Mouse (Mus musculus): ENCODE data around the gene Vsig1. TPM values are rescaled to one million over a fixed set of nuclear protein-coding genes. Genes with fewer than 3 reads are reported as not detected.

The Vsig1 gene
- polyA plus RNA-seq, 1 experiment from 2014 or later, result not detected

DNA sequence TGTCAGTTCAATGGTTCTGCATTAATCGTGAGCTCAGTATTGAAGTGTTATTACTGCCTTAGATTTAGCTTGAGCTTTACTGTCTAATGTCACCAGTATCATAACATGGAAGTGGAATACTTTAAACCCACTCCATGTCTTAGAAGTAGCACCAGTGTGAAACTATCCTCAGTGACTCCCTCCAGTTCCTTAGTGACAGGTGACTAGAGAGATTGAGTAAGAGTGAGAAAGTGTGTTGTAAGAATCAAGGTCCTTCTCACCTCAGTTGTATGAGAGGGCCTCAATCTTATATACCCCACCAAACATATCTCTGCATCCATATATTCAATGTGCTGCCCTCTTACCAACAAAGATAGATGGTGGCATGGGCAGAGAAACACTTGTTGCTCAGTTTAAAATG is 71.5 kb downstream of the Vsig1 start:
- Histone ChIP-seq H3K27ac (replicated peaks) (no peak overlapping the region), H3K36me3 (no peaks in the 10 kb centered on the region), H3K4me2 (no peak overlapping the region), H3K9ac (no peak overlapping the region), H3K4me3 (no peak overlapping the region), H3K27me3 (peaks cover 78% of the 10 kb centered on the region), H3K9me3 (no peaks in the 10 kb centered on the region), H3K4me1 (replicated peaks) (no peaks in the 10 kb centered on the region)
- ATAC-seq (ENCODE audit: low read depth), result no peak
- WGBS, result 93% methylated on average over 1 of the region's 1 CpGs

DNA sequence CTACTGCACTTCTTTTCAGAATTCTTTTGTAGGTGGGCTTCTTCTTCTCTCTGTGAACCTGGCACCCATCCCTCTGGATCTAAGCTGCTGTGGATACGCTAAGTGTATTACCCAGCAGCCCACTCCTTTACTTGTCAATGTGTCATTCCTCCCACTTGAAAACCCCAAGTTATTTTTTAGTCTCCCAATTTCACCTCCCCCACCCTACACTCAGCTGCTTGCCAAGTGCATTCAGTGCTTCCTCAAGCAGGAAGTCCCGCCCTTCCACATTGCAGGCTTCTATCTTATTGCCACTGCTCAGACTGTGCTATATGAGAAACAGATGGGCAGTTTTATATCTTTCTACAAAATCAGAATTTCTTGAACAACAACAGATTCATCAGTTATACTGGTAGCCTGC is 72.1 kb downstream of the Vsig1 start:
- H3K4me3 ChIP-seq, result no peak overlapping the region
- no peaks in the 10 kb centered on the region for H3K4me1 ChIP-seq (replicated peaks)
- no peak overlapping the region for H3K9ac ChIP-seq
- no peaks in the 10 kb centered on the region for H3K9me3 ChIP-seq
- peaks cover 84% of the 10 kb centered on the region for H3K27me3 ChIP-seq
- no peak overlapping the region for H3K4me2 ChIP-seq
- no peak for ATAC-seq (ENCODE audit: low read depth)
- 77% methylated on average over 2 of the region's 2 CpGs for WGBS
- no peaks in the 10 kb centered on the region for H3K36me3 ChIP-seq
- no peak overlapping the region for H3K27ac ChIP-seq (replicated peaks)

DNA sequence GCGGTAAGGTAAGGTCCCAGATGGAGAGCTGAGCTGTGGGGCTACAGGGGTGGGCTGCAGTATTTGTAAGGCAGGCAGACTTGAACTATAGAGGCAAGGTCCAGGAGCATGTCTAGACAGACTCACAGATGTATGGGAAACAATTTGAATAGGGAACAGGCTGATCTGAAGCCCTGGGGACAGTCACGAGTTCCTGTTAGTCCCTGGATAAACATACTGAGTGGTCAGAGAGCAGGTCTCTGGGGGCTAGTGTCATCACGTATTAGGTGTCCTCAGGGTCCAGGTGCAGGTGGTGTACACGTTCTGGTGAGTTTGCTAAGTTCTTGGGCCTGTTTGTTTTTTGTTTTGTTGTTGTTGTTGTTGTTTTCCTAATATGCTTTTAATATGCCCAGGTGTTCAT is 72.8 kb downstream of the Vsig1 start:
- no peak overlapping the region for H3K4me2 ChIP-seq
- no peaks in the 10 kb centered on the region for H3K36me3 ChIP-seq
- no peaks in the 10 kb centered on the region for H3K9me3 ChIP-seq
- H3K9ac ChIP-seq, result no peak overlapping the region
- WGBS, result 78% methylated on average over 4 of the region's 4 CpGs
- H3K27me3 ChIP-seq, result peaks cover 87% of the 10 kb centered on the region
- no peak overlapping the region for H3K4me3 ChIP-seq
- H3K4me1 ChIP-seq (replicated peaks), result no peaks in the 10 kb centered on the region
- no peak for ATAC-seq (ENCODE audit: low read depth)
- H3K27ac ChIP-seq (replicated peaks), result no peak overlapping the region

DNA sequence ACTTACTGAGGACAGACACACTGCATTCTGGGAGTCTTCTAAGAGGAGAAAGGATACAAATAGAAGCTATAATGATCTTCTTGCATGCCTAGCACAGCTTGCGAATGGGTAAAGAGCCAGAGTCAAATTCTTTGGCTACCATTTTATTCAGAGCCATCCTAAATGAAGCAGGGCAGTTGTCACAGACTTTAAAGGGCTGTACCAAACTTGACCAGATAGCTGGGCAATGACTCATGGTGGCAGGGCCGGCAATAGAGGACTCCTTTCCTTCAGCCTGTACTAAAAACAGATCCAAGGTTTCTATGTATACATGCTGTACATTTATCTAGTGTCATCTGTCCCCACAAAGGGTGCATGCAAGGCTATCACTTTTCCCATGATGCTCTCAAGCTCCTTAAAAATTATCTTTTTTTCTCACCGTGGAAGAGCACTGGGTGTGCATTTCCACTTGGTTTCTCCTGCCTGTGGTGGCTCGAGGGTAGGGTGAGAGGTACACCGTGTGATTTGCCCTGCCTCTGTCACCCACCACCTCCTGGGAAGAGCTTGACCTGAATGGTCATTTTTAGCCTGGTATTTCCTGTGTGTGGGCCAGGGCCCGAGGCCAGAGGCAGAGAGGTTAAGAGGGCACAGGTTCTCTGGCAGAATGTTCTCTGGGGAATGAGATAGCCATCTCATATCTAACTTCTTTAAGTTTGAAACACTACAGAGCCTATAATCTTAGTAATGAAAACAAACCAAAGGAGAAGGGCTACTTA is 76.0 kb downstream of the Vsig1 start:
- Histone ChIP-seq H3K27ac (replicated peaks) (no peak overlapping the region), H3K36me3 (no peaks in the 10 kb centered on the region), H3K27me3 (peaks cover 87% of the 10 kb centered on the region), H3K4me2 (no peak overlapping the region), H3K9ac (no peak overlapping the region), H3K9me3 (no peaks in the 10 kb centered on the region), H3K4me1 (replicated peaks) (no peaks in the 10 kb centered on the region), H3K4me3 (no peak overlapping the region)
- ATAC-seq (ENCODE audit: low read depth), result no peak
- 56% methylated on average over 6 of the region's 6 CpGs for WGBS

DNA sequence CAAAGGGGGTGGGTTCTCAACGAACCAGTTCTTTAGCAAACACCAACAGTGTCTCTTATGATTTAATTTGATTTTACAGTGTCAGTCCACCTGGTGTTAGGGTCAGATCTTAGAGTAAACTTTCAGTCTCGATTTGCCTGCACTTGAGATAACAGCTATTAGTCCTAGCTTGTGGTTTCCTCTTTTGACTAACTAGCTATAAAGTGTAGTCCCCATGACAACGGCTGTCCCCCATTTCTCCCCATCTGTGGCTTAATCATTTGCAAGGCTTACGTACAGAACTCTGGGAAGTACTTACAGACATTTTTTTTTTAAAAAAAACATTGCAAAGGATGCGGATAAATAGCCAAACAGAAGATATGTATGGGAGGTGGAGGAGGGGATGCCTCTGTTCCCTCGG is 77.4 kb downstream of the Vsig1 start:
- H3K27ac ChIP-seq (replicated peaks), result no peak overlapping the region
- H3K4me3 ChIP-seq, result no peak overlapping the region
- no peaks in the 10 kb centered on the region for H3K9me3 ChIP-seq
- no peak overlapping the region for H3K4me2 ChIP-seq
- 70% methylated on average over 6 of the region's 6 CpGs for WGBS
- H3K36me3 ChIP-seq, result no peaks in the 10 kb centered on the region
- H3K27me3 ChIP-seq, result peaks cover 85% of the 10 kb centered on the region
- H3K9ac ChIP-seq, result no peak overlapping the region
- no peaks in the 10 kb centered on the region for H3K4me1 ChIP-seq (replicated peaks)
- no peak for ATAC-seq (ENCODE audit: low read depth)

DNA sequence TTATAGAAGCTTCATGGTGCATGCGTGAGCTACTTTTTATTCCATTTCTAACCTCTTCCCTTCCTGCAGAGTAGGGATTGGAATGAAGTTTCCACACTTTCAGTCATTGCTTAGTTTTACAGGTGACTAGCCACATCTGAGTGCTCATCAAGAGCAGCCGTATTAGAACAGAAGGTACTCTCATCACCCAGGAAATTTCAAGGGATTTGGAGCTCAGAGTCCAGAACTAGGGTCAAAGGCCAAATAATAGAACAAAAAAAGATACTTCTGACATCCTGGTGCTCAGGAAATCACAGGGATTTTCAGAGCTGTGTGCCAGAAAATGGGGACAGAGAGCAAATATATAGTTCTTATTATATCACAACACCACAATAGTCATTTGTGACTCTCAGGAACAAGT is 77.8 kb downstream of the Vsig1 start:
- Histone ChIP-seq H3K27ac (replicated peaks) (no peak overlapping the region), H3K27me3 (peaks cover 84% of the 10 kb centered on the region), H3K36me3 (no peaks in the 10 kb centered on the region), H3K9ac (no peak overlapping the region), H3K4me1 (replicated peaks) (no peaks in the 10 kb centered on the region), H3K4me2 (no peak overlapping the region), H3K9me3 (no peaks in the 10 kb centered on the region), H3K4me3 (no peak overlapping the region)
- WGBS, result 79% methylated on average over 2 of the region's 2 CpGs
- ATAC-seq (ENCODE audit: low read depth), result no peak

Other genes starting within 250 kb of the Vsig1 start
- 4.8 and 5.3 TPM in 2 replicates for gene Mid2, start 243.0 kb upstream of the Vsig1 start, polyA plus RNA-seq (2015; fragmentation: Nextera tagmentation; extraction: Ambion mirVana)
- gene Tex13b, start 94.2 kb upstream of the Vsig1 start, polyA plus RNA-seq (2015; fragmentation: Nextera tagmentation; extraction: Ambion mirVana), result not detected in 2 replicates
- 50.1 and 51.8 TPM in 2 replicates for gene Psmd10, start 49.1 kb downstream of the Vsig1 start, polyA plus RNA-seq (2015; fragmentation: Nextera tagmentation; extraction: Ambion mirVana)
- 15.2 and 16.9 TPM in 2 replicates for gene Atg4a, start 49.3 kb downstream of the Vsig1 start, polyA plus RNA-seq (2015; fragmentation: Nextera tagmentation; extraction: Ambion mirVana)